Mouse (Mus musculus): ENCODE measurements at regions not wholly inside any gene's neighbourhood (a gene's known extent, or its start where the extent isn't known, plus 50 kb on each side); places are given as distances from the start of the nearest gene placed in this dataset.

GRCm38 (mm10) chr6:100385640-100386039 is 98.4 kb upstream of the Rybp start:
- TF ChIP-seq CHD2 (IDR thresholded peaks at IDR 0.05; ENCODE audit: low read depth, low read length) (no peak), HCFC1 (IDR thresholded peaks at IDR 0.05; ENCODE audit: borderline replicate concordance, insufficient read depth, low read length) (no peak), ZNF384 (IDR thresholded peaks at IDR 0.05; ENCODE audit: low read depth, low read length) (no peak), ZC3H11A (IDR thresholded peaks at IDR 0.05; ENCODE audit: borderline replicate concordance, low read depth, low read length) (no peak)

Measured in ES-E14 (cell line).